Mouse (Mus musculus) C2C12 (cell line): ENCODE measurements at regions not wholly inside any gene's neighbourhood (a gene's known extent, or its start where the extent isn't known, plus 50 kb on each side); places are given as distances from the start of the nearest gene placed in this dataset.

Experiments
- H3K27me3 ChIP-seq: one replicate; pipeline ENCODE4 v1.6.1; 2011; ENCODE audit not compliant: control insufficient read depth, insufficient read depth, insufficient read length
- H3K36me3 ChIP-seq: one replicate; pipeline ENCODE4 v1.6.1; 2011; ENCODE audit not compliant: control insufficient read depth, insufficient read depth
- H3K4me3 ChIP-seq: one replicate; pipeline ENCODE4 v1.5.1; 2011; ENCODE audit warnings: mild to moderate bottlenecking, control low read depth; ENCODE audit not compliant: poor library complexity, insufficient read depth, severe bottlenecking
- H3K79me2 ChIP-seq: one replicate; pipeline ENCODE4 v1.6.1; 2011; ENCODE audit not compliant: control insufficient read depth, insufficient read depth
- H3K79me3 ChIP-seq: one replicate; pipeline ENCODE4 v1.6.1; 2011; ENCODE audit warnings: low read depth, control low read depth
- H3ac ChIP-seq: one replicate; pipeline ENCODE3; 2011; ENCODE audit warnings: low read depth; ENCODE audit not compliant: control insufficient read depth, insufficient read length
- CEBPB ChIP-seq: IDR thresholded peaks from one replicate; pipeline ENCODE4 v1.6.1; 2011; ENCODE audit warnings: low read depth, mild to moderate bottlenecking, control low read depth, moderate library complexity
- CTCF ChIP-seq: IDR thresholded peaks from one replicate; pipeline ENCODE4 v1.5.1; 2011; ENCODE audit not compliant: control insufficient read depth, insufficient read depth, insufficient read length
- FOSL1 ChIP-seq: IDR thresholded peaks from one replicate; pipeline ENCODE4 v1.8.0; 2011; ENCODE audit warnings: mild to moderate bottlenecking, low read length; ENCODE audit not compliant: poor library complexity, insufficient read depth, severe bottlenecking
- MAX ChIP-seq: IDR thresholded peaks from one replicate; pipeline ENCODE4 v1.6.1; 2011; ENCODE audit warnings: mild to moderate bottlenecking, control low read depth
- MYOD1 ChIP-seq: IDR thresholded peaks from one replicate; pipeline ENCODE4 v1.6.1; 2011; ENCODE audit warnings: low read depth; ENCODE audit not compliant: control insufficient read depth, insufficient read length
- MYOG ChIP-seq: IDR thresholded peaks from one replicate; pipeline ENCODE4 v1.6.1; 2011; ENCODE audit not compliant: control insufficient read depth, insufficient read length; ENCODE audit errors: extremely low read depth
- USF1 ChIP-seq: IDR thresholded peaks from one replicate; pipeline ENCODE4 v1.6.1; 2011; ENCODE audit warnings: low read depth, mild to moderate bottlenecking, control low read depth, moderate library complexity

GRCm38 (mm10) chr4:89061619-89062018, 75.3 kb upstream of the Mtap start:
- peak; percentile 58 for TF ChIP-seq MAX
- TF ChIP-seq CEBPB = peak; percentile 54
- no peak for TF ChIP-seq MYOG
- TF ChIP-seq MYOD1 = peak; percentile 1
- TF ChIP-seq FOSL1 = peak; percentile 87
- peak; percentile 47 for TF ChIP-seq USF1
- no peak for TF ChIP-seq CTCF
- H3K79me3 ChIP-seq = no peaks in the 10 kb centered on the region

GRCm38 (mm10) chr4:89057573-89057972, 79.3 kb upstream of the Mtap start:
- no peaks in the 10 kb centered on the region for H3K36me3 ChIP-seq
- no peaks in the 10 kb centered on the region for H3K79me3 ChIP-seq
- H3K79me2 ChIP-seq = peaks cover 15% of the 10 kb centered on the region
- H3K4me3 ChIP-seq = no peak overlapping the region
- H3K27me3 ChIP-seq = no peaks in the 10 kb centered on the region
- no peak for TF ChIP-seq FOSL1
- no peak for TF ChIP-seq CTCF
- no peak for TF ChIP-seq USF1
- TF ChIP-seq CEBPB = no peak
- TF ChIP-seq MYOD1 = no peak
- no peak for TF ChIP-seq MYOG
- TF ChIP-seq MAX = no peak
- H3ac ChIP-seq = peak overlapping the region; percentile 5

More at GRCm38 (mm10) chr4:89061619-89062018, 75.3 kb upstream of the Mtap start:
- H3K79me2 ChIP-seq = no peaks in the 10 kb centered on the region
- no peak overlapping the region for H3ac ChIP-seq
- H3K4me3 ChIP-seq = no peak overlapping the region
- H3K36me3 ChIP-seq = no peaks in the 10 kb centered on the region
- no peaks in the 10 kb centered on the region for H3K27me3 ChIP-seq

GRCm38 (mm10) chr4:89057135-89057534, 79.8 kb upstream of the Mtap start:
- Histone ChIP-seq H3K4me3 (no peak overlapping the region), H3K79me3 (no peaks in the 10 kb centered on the region), H3K36me3 (no peaks in the 10 kb centered on the region), H3K79me2 (peaks cover 15% of the 10 kb centered on the region), H3ac (no peak overlapping the region), H3K27me3 (no peaks in the 10 kb centered on the region)
- peak; percentile 65 for TF ChIP-seq FOSL1
- peak; percentile 47 for TF ChIP-seq MAX
- no peak for TF ChIP-seq MYOD1

- Histone ChIP-seq H3K27me3 (no peaks in the 10 kb centered on the region), H3K36me3 (no peaks in the 10 kb centered on the region), H3ac (no peak overlapping the region), H3K4me3 (no peak overlapping the region), H3K79me3 (no peaks in the 10 kb centered on the region), H3K79me2 (peaks cover 15% of the 10 kb centered on the region)
- TF ChIP-seq USF1 (no peak), MYOD1 (no peak), MAX (peak; percentile 17), CTCF (no peak), MYOG (no peak), CEBPB (peak; percentile 86), FOSL1 (no peak)
Observed at GRCm38 (mm10) chr4:89055969-89056368, 81.0 kb upstream of the Mtap start.

GRCm38 (mm10) chr4:89053606-89054005, 83.3 kb upstream of the Mtap start:
- Histone ChIP-seq H3K79me3 (no peaks in the 10 kb centered on the region), H3K4me3 (no peak overlapping the region), H3K27me3 (no peaks in the 10 kb centered on the region), H3K36me3 (no peaks in the 10 kb centered on the region), H3K79me2 (peaks cover 15% of the 10 kb centered on the region), H3ac (no peak overlapping the region)
- TF ChIP-seq USF1 (no peak), MYOG (no peak), CTCF (no peak), MAX (peak; percentile 34), FOSL1 (no peak), MYOD1 (no peak), CEBPB (no peak)

- TF ChIP-seq MAX = no peak
- no peak for TF ChIP-seq MYOD1
- TF ChIP-seq FOSL1 = no peak
- TF ChIP-seq MYOG = no peak
- TF ChIP-seq CTCF = no peak
- no peak for TF ChIP-seq CEBPB
- TF ChIP-seq USF1 = no peak
- no peak overlapping the region for H3K4me3 ChIP-seq
Observed at GRCm38 (mm10) chr4:89051897-89052296, 85.0 kb upstream of the Mtap start.

More at GRCm38 (mm10) chr4:89051897-89052296, 85.0 kb upstream of the Mtap start:
- Histone ChIP-seq H3K79me3 (no peaks in the 10 kb centered on the region), H3ac (no peak overlapping the region), H3K36me3 (no peaks in the 10 kb centered on the region), H3K27me3 (no peaks in the 10 kb centered on the region), H3K79me2 (peaks cover 15% of the 10 kb centered on the region)
